Mouse (Mus musculus): ENCODE measurements around the gene Prokr2. TPM values are rescaled to one million over a fixed set of nuclear protein-coding genes. Genes with fewer than 3 reads are reported as not detected.
A peak's percentile ranks its signal among the peaks of the same experiment; 100 is the strongest.

Prokr2 gene
- polyA plus RNA-seq, 1 experiment from 2014 or later: 0.66 TPM

DNA sequence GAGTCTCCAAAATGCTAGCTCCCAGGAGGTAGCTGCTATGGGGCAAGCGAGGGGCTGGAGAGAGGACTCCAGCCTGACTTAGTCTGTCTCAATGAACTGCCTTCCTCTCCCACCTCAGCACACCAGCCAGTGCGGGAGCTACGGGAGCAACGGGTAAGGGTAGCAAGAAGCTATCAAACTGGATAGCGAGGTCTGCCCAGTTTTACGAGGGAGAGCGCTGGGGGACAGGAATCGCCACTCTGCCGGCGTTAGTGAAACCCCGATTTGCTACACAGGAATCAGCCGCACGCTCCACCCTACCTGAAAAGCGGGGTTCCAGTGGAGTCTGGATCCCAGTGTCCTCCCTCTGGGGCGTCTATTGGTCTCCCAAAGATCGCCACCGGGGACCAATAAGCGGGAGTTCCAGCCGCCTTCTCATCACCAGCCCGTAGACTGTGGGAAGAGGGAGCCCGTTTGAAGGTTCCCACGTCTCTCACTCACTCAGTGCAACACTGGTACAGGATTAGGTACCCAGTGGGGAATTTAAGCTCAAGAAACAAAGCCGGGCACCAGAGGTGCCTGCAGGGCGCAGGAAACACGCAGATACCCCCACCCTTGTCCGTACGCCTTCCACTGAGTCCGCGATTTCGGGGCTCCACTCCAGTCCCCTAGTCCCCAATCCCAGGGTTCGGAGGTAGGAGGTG is 595 bp downstream of the Prokr2 start:
- WGBS (ENCODE audit: insufficient replicate concordance): 2% methylated on average over 31 of the region's 31 CpGs
- Histone ChIP-seq H3K4me2 (peak overlapping the region; percentile 68), H3K9me3 (replicated peaks) (no peaks in the 10 kb centered on the region), H3K27me3 (replicated peaks) (peaks cover 66% of the 10 kb centered on the region), H3K4me3 (peak overlapping the region; percentile 50), H3K27ac (no peak overlapping the region), H3K36me3 (no peaks in the 10 kb centered on the region), H3K4me1 (no peaks in the 10 kb centered on the region), H3K9ac (no peak overlapping the region)
- no peak for ATAC-seq

DNA sequence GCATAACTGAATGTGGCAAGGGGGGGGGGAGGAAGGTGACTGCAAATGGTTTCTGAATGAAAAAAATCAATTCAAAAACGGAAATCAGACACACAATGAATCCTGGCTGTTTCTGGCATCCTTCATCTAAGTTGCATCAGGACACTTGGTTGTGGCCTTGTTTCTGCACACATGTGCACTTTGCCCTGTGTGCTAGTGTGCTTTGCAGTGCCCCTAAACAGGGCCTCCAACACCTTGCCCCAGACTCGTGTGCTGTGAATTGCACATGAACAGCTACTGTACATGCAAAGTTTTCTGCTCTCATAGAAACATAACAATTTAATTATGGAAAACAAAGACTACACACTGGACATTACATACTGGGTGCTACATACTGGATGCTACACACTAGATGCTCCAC is 2.9 kb downstream of the Prokr2 start:
- Histone ChIP-seq H3K9ac (no peak overlapping the region), H3K4me2 (no peak overlapping the region), H3K27ac (no peak overlapping the region), H3K4me1 (no peaks in the 10 kb centered on the region), H3K4me3 (no peak overlapping the region), H3K36me3 (no peaks in the 10 kb centered on the region), H3K9me3 (replicated peaks) (no peaks in the 10 kb centered on the region), H3K27me3 (replicated peaks) (peaks cover 55% of the 10 kb centered on the region)
- WGBS (ENCODE audit: insufficient replicate concordance): 51% methylated on average over 2 of the region's 2 CpGs
- no peak for ATAC-seq

GRCm38 (mm10) chr2:132379690-132380089 is 5.6 kb downstream of the Prokr2 start:
- 40% methylated on average over 4 of the region's 4 CpGs for WGBS (ENCODE audit: insufficient replicate concordance)
- peaks cover 30% of the 10 kb centered on the region for H3K27me3 ChIP-seq (replicated peaks)
- H3K36me3 ChIP-seq: no peaks in the 10 kb centered on the region
- H3K4me1 ChIP-seq: no peaks in the 10 kb centered on the region
- H3K4me2 ChIP-seq: no peak overlapping the region
- no peak for ATAC-seq
- H3K9ac ChIP-seq: no peak overlapping the region
- H3K27ac ChIP-seq: no peak overlapping the region
- no peak overlapping the region for H3K4me3 ChIP-seq
- H3K9me3 ChIP-seq (replicated peaks): no peaks in the 10 kb centered on the region

DNA sequence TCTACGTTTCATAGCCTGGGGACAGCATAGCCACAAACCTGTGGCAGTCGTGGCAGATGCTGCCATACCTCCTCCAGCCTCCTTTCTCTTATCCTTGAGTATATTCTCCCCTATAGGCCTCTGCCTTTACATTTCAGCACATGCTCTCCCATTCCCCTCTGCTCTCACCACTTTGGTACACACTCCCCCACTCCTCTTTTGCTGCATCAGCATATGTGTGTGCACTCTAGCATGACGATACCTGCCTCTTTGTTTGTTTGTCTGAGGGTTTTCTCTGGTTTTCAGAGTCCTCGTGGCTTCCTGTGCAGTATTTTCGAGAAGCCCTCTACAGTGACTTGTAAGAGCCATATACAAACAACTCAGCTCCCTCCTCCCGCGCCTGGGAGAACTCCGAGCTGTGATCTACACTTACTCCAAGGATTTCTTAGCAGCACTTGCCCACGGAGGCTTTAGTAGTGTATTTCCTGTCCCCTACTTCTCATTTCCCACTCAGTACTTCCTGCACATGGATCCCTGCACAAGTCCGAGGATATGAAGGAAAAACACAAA is 6.6 kb downstream of the Prokr2 start:
- 45% methylated on average over 10 of the region's 10 CpGs for WGBS (ENCODE audit: insufficient replicate concordance)
- Histone ChIP-seq H3K9ac (no peak overlapping the region), H3K27me3 (replicated peaks) (peaks cover 22% of the 10 kb centered on the region), H3K4me2 (no peak overlapping the region), H3K4me3 (no peak overlapping the region), H3K9me3 (replicated peaks) (no peaks in the 10 kb centered on the region), H3K27ac (no peak overlapping the region), H3K4me1 (no peaks in the 10 kb centered on the region), H3K36me3 (no peaks in the 10 kb centered on the region)
- ATAC-seq: no peak

DNA sequence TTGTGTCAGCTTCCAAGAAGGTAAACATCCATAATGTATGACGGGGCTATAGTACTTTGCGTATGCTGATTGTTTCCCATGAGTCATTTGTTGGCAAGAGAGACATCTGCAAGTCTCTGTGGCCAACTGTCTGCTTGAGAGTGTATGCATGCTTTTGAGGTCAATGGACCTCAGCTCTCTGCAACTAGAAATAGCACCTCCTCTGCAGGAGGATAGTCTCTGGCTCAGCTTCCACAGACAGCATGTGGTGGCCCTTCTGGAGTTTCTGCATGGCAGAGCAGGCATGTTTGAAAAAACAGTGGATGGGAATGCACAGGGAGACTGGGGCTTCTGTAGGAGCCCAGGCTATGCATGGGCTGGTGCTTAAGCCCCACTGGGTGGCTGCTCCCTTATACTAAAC is 7.8 kb downstream of the Prokr2 start:
- Histone ChIP-seq H3K9ac (no peak overlapping the region), H3K36me3 (no peaks in the 10 kb centered on the region), H3K4me2 (no peak overlapping the region), H3K27ac (no peak overlapping the region), H3K27me3 (replicated peaks) (peaks cover 13% of the 10 kb centered on the region), H3K4me1 (no peaks in the 10 kb centered on the region), H3K4me3 (no peak overlapping the region), H3K9me3 (replicated peaks) (no peaks in the 10 kb centered on the region)
- no peak for ATAC-seq
- 67% methylated on average over 2 of the region's 2 CpGs for WGBS (ENCODE audit: insufficient replicate concordance)

- H3K4me3 ChIP-seq: no peak overlapping the region
- H3K9me3 ChIP-seq (replicated peaks): no peaks in the 10 kb centered on the region
- peaks cover 5% of the 10 kb centered on the region; the same call in 1 of the 2 replicates for H3K27me3 ChIP-seq (replicated peaks)
- H3K4me1 ChIP-seq: no peaks in the 10 kb centered on the region
- no peaks in the 10 kb centered on the region for H3K36me3 ChIP-seq
- WGBS (ENCODE audit: insufficient replicate concordance): 64% methylated on average over 3 of the region's 3 CpGs
- H3K4me2 ChIP-seq: no peak overlapping the region
- no peak overlapping the region for H3K27ac ChIP-seq
- no peak overlapping the region for H3K9ac ChIP-seq
- ATAC-seq: no peak
These were observed 9.5 kb downstream of the Prokr2 start for GRCm38 (mm10) chr2:132375721-132376120.

GRCm38 (mm10) chr2:132375135-132375534 is 10.1 kb downstream of the Prokr2 start:
- Histone ChIP-seq H3K4me3 (no peak overlapping the region), H3K9ac (no peak overlapping the region), H3K9me3 (replicated peaks) (no peaks in the 10 kb centered on the region), H3K27me3 (replicated peaks) (peaks cover 5% of the 10 kb centered on the region; the same call in 1 of the 2 replicates), H3K4me1 (no peaks in the 10 kb centered on the region), H3K4me2 (no peak overlapping the region), H3K36me3 (no peaks in the 10 kb centered on the region), H3K27ac (no peak overlapping the region)
- 61% methylated on average over 9 of the region's 9 CpGs for WGBS (ENCODE audit: insufficient replicate concordance)
- ATAC-seq: no peak

DNA sequence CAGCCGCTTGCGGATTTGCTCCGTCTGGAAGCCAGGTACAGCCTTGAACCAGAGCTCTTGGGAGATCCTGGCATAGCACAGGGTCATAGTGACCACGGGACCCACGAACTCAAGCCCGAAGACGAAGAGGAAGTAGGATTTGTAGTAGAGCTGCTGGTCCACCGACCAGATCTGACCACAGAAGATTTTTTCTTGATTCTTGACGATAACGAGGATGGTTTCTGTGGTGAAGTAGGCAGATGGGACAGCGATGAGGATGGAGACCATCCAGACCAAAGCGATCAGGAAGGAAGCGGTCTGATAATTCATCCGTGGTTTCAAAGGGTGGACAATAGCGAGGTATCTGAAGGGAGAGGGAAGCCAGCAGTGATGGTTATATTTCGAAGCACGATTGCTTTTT is 11.5 kb downstream of the Prokr2 start:
- H3K4me1 ChIP-seq: no peaks in the 10 kb centered on the region
- H3K9me3 ChIP-seq (replicated peaks): no peaks in the 10 kb centered on the region
- no peaks in the 10 kb centered on the region for H3K36me3 ChIP-seq
- no peak overlapping the region for H3K4me2 ChIP-seq
- H3K9ac ChIP-seq: no peak overlapping the region
- WGBS (ENCODE audit: insufficient replicate concordance): 46% methylated on average over 17 of the region's 17 CpGs
- peaks cover 5% of the 10 kb centered on the region; the same call in 1 of the 2 replicates for H3K27me3 ChIP-seq (replicated peaks)
- ATAC-seq: no peak
- no peak overlapping the region for H3K27ac ChIP-seq
- no peak overlapping the region for H3K4me3 ChIP-seq

DNA sequence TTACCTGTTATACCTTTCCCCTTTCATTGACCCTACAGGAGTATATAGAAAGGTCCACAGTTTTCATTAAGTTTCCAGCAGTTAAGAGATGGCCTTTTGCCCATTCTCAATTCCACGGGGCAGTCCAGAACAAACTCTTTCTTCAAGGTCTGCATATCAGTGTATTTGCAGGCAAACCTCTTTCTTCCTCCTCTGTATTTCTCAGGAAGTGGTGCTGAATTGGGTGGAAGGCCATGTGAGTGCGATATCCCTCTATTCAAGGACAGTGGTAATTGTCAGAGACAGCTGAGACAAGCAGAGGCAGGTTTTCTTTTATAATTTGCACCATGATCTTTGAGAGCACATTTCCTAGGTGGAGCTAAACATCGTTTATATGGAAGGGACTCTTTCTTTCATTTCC is 16.8 kb downstream of the Prokr2 start:
- Histone ChIP-seq H3K36me3 (no peaks in the 10 kb centered on the region), H3K27me3 (replicated peaks) (peaks cover 2% of the 10 kb centered on the region; the same call in 1 of the 2 replicates), H3K9me3 (replicated peaks) (no peaks in the 10 kb centered on the region), H3K4me3 (no peak overlapping the region), H3K9ac (no peak overlapping the region), H3K27ac (no peak overlapping the region), H3K4me2 (no peak overlapping the region), H3K4me1 (no peaks in the 10 kb centered on the region)
- 32% methylated on average over 3 of the region's 3 CpGs for WGBS (ENCODE audit: insufficient replicate concordance)
- no peak for ATAC-seq

GRCm38 (mm10) chr2:132343846-132344245 is 41.4 kb downstream of the Prokr2 start:
- H3K9ac ChIP-seq: no peak overlapping the region
- no peak for ATAC-seq
- H3K9me3 ChIP-seq (replicated peaks): no peaks in the 10 kb centered on the region
- H3K27me3 ChIP-seq (replicated peaks): 0 out of 2 replicates have a peak, but pooled peaks cover 4% of the 10 kb centered on the region
- no peak overlapping the region for H3K4me2 ChIP-seq
- no peak overlapping the region for H3K27ac ChIP-seq
- H3K4me3 ChIP-seq: no peak overlapping the region
- no peaks in the 10 kb centered on the region for H3K4me1 ChIP-seq
- no peaks in the 10 kb centered on the region for H3K36me3 ChIP-seq
- 73% methylated on average over 11 of the region's 11 CpGs for WGBS (ENCODE audit: insufficient replicate concordance)

- no peak overlapping the region for H3K9ac ChIP-seq
- 68% methylated on average over 3 of the region's 3 CpGs for WGBS (ENCODE audit: insufficient replicate concordance)
- no peaks in the 10 kb centered on the region for H3K4me1 ChIP-seq
- H3K27ac ChIP-seq: no peak overlapping the region
- no peak overlapping the region for H3K4me2 ChIP-seq
- H3K4me3 ChIP-seq: no peak overlapping the region
- H3K9me3 ChIP-seq (replicated peaks): no peaks in the 10 kb centered on the region
- H3K27me3 ChIP-seq (replicated peaks): no peaks in the 10 kb centered on the region
- no peaks in the 10 kb centered on the region for H3K36me3 ChIP-seq
- ATAC-seq: no peak
These were observed 44.0 kb downstream of the Prokr2 start for GRCm38 (mm10) chr2:132341293-132341692.

- Histone ChIP-seq H3K27ac (no peak overlapping the region), H3K9ac (no peak overlapping the region), H3K27me3 (replicated peaks) (no peaks in the 10 kb centered on the region), H3K4me3 (no peak overlapping the region), H3K9me3 (replicated peaks) (no peaks in the 10 kb centered on the region), H3K4me1 (no peaks in the 10 kb centered on the region), H3K4me2 (no peak overlapping the region), H3K36me3 (no peaks in the 10 kb centered on the region)
- 51% methylated on average over 2 of the region's 2 CpGs for WGBS (ENCODE audit: insufficient replicate concordance)
- no peak for ATAC-seq
These were observed 44.9 kb downstream of the Prokr2 start for GRCm38 (mm10) chr2:132340350-132340749.

DNA sequence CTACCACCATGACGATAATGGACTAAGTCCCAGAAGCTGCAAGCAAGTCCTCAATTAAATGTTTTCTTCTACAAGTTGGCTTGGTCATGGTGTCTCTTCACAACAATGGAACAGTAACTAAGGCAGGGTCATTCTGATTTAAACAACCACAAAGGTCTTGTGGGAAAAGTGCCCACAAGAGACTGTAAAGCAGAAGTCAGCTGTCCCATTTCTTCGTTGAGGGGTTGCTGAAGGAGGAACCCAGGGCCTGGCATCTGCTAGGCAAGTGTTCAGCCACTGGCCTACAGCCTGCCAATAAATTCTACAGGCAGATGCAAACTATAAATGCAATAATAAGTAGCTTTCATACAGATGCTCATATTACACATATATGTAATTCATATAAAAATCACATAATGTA is 48.0 kb downstream of the Prokr2 start:
- Histone ChIP-seq H3K36me3 (no peaks in the 10 kb centered on the region), H3K27me3 (replicated peaks) (no peaks in the 10 kb centered on the region), H3K4me1 (no peaks in the 10 kb centered on the region), H3K4me3 (no peak overlapping the region), H3K9me3 (replicated peaks) (no peaks in the 10 kb centered on the region), H3K27ac (no peak overlapping the region), H3K4me2 (no peak overlapping the region), H3K9ac (no peak overlapping the region)
- no peak for ATAC-seq
- 32% methylated on average over 2 of the region's 2 CpGs for WGBS (ENCODE audit: insufficient replicate concordance)
